Mouse (Mus musculus) thymus, postnatal 0 days (tissue): ENCODE results near the gene Tyw1. TPM values are rescaled to one million over a fixed set of nuclear protein-coding genes. Genes with fewer than 3 reads are reported as not detected.
A peak's percentile ranks its signal among the peaks of the same experiment; 100 is the strongest.

ENCODE experiments used
- DNase-seq: peaks from one replicate; pipeline ENCODE4 v3.0.0-alpha.2; 2015; ENCODE audit warnings: low spot score
- polyA plus RNA-seq: library from polyadenylated mRNA; unstranded; fragments of >200 nt; fragmentation: Nextera tagmentation; extraction: Ambion mirVana; gene quantifications from 2 replicates; pipeline ENCODE4 v1.2.1, GENCODE M21; 2015

Tyw1 gene
- polyA plus RNA-seq, 1 experiment from 2014 or later: 25.2 TPM

- no peak for DNase-seq
These were observed 9.1 kb downstream of the Tyw1 start for GRCm38 (mm10) chr5:130264433-130265005.

- peak; percentile 50 for DNase-seq
These were observed 11.2 kb downstream of the Tyw1 start for GRCm38 (mm10) chr5:130266651-130267050.

GRCm38 (mm10) chr5:130267316-130267715 is 11.9 kb downstream of the Tyw1 start:
- DNase-seq: peak; percentile 36

GRCm38 (mm10) chr5:130268976-130269375 is 13.6 kb downstream of the Tyw1 start:
- DNase-seq: no peak

GRCm38 (mm10) chr5:130272344-130272743 is 16.9 kb downstream of the Tyw1 start:
- no peak for DNase-seq

- DNase-seq: no peak
These were observed 17.6 kb downstream of the Tyw1 start for GRCm38 (mm10) chr5:130273046-130273445.

GRCm38 (mm10) chr5:130275509-130275908 is 20.1 kb downstream of the Tyw1 start:
- peak; percentile 38 for DNase-seq

GRCm38 (mm10) chr5:130278011-130278472 is 22.6 kb downstream of the Tyw1 start:
- DNase-seq: no peak

GRCm38 (mm10) chr5:130283079-130283732 is 27.8 kb downstream of the Tyw1 start:
- no peak for DNase-seq

GRCm38 (mm10) chr5:130288106-130288505 is 32.7 kb downstream of the Tyw1 start:
- no peak for DNase-seq

GRCm38 (mm10) chr5:130290242-130290641 is 34.8 kb downstream of the Tyw1 start:
- no peak for DNase-seq

GRCm38 (mm10) chr5:130290775-130291174 is 35.4 kb downstream of the Tyw1 start:
- no peak for DNase-seq

GRCm38 (mm10) chr5:130292976-130293375 is 37.6 kb downstream of the Tyw1 start:
- DNase-seq: no peak

- DNase-seq: no peak
These were observed 38.5 kb downstream of the Tyw1 start for GRCm38 (mm10) chr5:130293941-130294340.

- DNase-seq: no peak
These were observed 39.2 kb downstream of the Tyw1 start for GRCm38 (mm10) chr5:130294598-130294997.

GRCm38 (mm10) chr5:130296071-130296470 is 40.7 kb downstream of the Tyw1 start:
- no peak for DNase-seq

- no peak for DNase-seq
These were observed 43.5 kb downstream of the Tyw1 start for GRCm38 (mm10) chr5:130298831-130299460.

GRCm38 (mm10) chr5:130299526-130299925 is 44.1 kb downstream of the Tyw1 start:
- DNase-seq: no peak

GRCm38 (mm10) chr5:130303611-130304010 is 48.2 kb downstream of the Tyw1 start:
- no peak for DNase-seq

- DNase-seq: no peak
These were observed 52.5 kb downstream of the Tyw1 start for GRCm38 (mm10) chr5:130307921-130308320.

GRCm38 (mm10) chr5:130310077-130310476 is 54.7 kb downstream of the Tyw1 start:
- DNase-seq: no peak

GRCm38 (mm10) chr5:130310827-130311226 is 55.4 kb downstream of the Tyw1 start:
- no peak for DNase-seq

GRCm38 (mm10) chr5:130313488-130313887 is 58.1 kb downstream of the Tyw1 start:
- DNase-seq: no peak
